Mouse (Mus musculus) heart, postnatal 0 days (tissue): Measurements from ENCODE around the gene Gm20532. TPM values are rescaled to one million over a fixed set of nuclear protein-coding genes. Genes with fewer than 3 reads are reported as not detected.

Source experiments
- ATAC-seq: fragments of 200-750 bp; cut with Nextera tagmentation; 2 replicates; pipeline ENCODE4 v1.8.0; 2017; ENCODE audit warnings: low read depth, moderate number of reproducible peaks, moderate library complexity; ENCODE audit not compliant: insufficient read depth
- DNase-seq: peaks from one replicate; pipeline ENCODE4 v3.0.0-alpha.2; 2016; ENCODE audit warnings: low spot score
- H3K27ac ChIP-seq: fragments of 300-500 bp; sonication (generic); 2 replicates; pipeline ENCODE4 v1.5.1; 2014; ENCODE audit warnings: low read depth, mild to moderate bottlenecking
- H3K27me3 ChIP-seq: fragments of 300-500 bp; sonication (generic); 2 replicates; pipeline ENCODE4 v1.6.1; 2014; ENCODE audit warnings: low read length, mixed read lengths; ENCODE audit not compliant: control insufficient read depth, insufficient read depth
- H3K36me3 ChIP-seq: fragments of 300-500 bp; sonication (generic); replicated peaks from 2 replicates; pipeline ENCODE4 v1.6.1; 2014; ENCODE audit warnings: low read length, mixed read lengths; ENCODE audit not compliant: control insufficient read depth, insufficient read depth
- H3K4me1 ChIP-seq: fragments of 300-500 bp; sonication (generic); 2 replicates; pipeline ENCODE4 v1.6.1; 2014; ENCODE audit warnings: antibody characterized with exemption; ENCODE audit not compliant: control insufficient read depth, insufficient read depth
- H3K4me2 ChIP-seq: fragments of 300-500 bp; sonication (generic); 2 replicates; pipeline ENCODE4 v1.6.1; 2014; ENCODE audit warnings: low read depth, mild to moderate bottlenecking, low read length, moderate library complexity
- H3K4me3 ChIP-seq: fragments of 300-500 bp; sonication (generic); 2 replicates; pipeline ENCODE4 v1.5.1; 2014; ENCODE audit warnings: low read depth, low read length
- H3K9ac ChIP-seq: fragments of 300-500 bp; sonication (generic); replicated peaks from 2 replicates; pipeline ENCODE4 v1.6.1; 2014; ENCODE audit warnings: low read depth, low read length, mixed read lengths
- H3K9me3 ChIP-seq: fragments of 300-500 bp; sonication (generic); replicated peaks from 2 replicates; pipeline ENCODE4 v1.6.1; 2016; ENCODE audit warnings: low read length; ENCODE audit not compliant: control insufficient read depth
- CTCF ChIP-seq: IDR thresholded peaks from 2 replicates; pipeline ENCODE4 v1.5.1; 2016; ENCODE audit warnings: antibody characterized with exemption, control low read depth, low read depth
- EP300 ChIP-seq: IDR thresholded peaks from 2 replicates; pipeline ENCODE4 v1.6.1; 2016; ENCODE audit warnings: antibody characterized with exemption, low read depth
- WGBS: fragments of 180-500 bp; shearing (Covaris S2); extraction: QIAGEN DNeasy Blood & Tissue Kit; methylation state at CpG from one replicate; pipeline ENCODE4 v1.1.7; 2014; 5-methylcytosine and 5-hydroxymethylcytosine counted together
- polyA plus RNA-seq: library from polyadenylated mRNA; unstranded; fragments of >200 nt; fragmentation: Nextera tagmentation; extraction: Ambion mirVana; gene quantifications from 2 replicates; pipeline ENCODE4 v1.2.1, GENCODE M21; 2015
- total RNA-seq: library from RNA; depleted of rRNA; stranded (reverse); fragments of >200 nt; gene quantifications from 2 replicates; pipeline ENCODE4 v1.2.3, GENCODE M21; 2014; ENCODE audit warnings: low replicate concordance

Gene Gm20532
- total and polyA plus RNA-seq, 2 experiments from 2014 or later = not detected

GRCm38 (mm10) chr2:26607056-26607910, 20.8 kb downstream of the Gm20532 start:
- Histone ChIP-seq H3K4me1 (peaks cover 26% of the 10 kb centered on the region), H3K4me2 (no peak overlapping the region), H3K36me3 (no peaks in the 10 kb centered on the region), H3K9ac (0 out of 2 replicates have a peak overlapping the region, but pooled peaks have one; percentile 1), H3K4me3 (no peak overlapping the region), H3K27ac (peak overlapping the region; percentile 63), H3K27me3 (no peaks in the 10 kb centered on the region), H3K9me3 (no peaks in the 10 kb centered on the region)
- ATAC-seq (peak; percentile 48), DNase-seq (peak; percentile 76)
- WGBS = 43% methylated on average over 6 of the region's 6 CpGs
- TF ChIP-seq EP300 = peak; percentile 45; the same call in 1 of the 2 replicates
- peak; percentile 10; the same call in 1 of the 2 replicates for TF ChIP-seq CTCF

GRCm38 (mm10) chr2:26608781-26609180, 22.3 kb downstream of the Gm20532 start:
- Histone ChIP-seq H3K4me3 (no peak overlapping the region), H3K27me3 (no peaks in the 10 kb centered on the region), H3K9ac (no peak overlapping the region), H3K9me3 (no peaks in the 10 kb centered on the region), H3K4me2 (no peak overlapping the region), H3K27ac (no peak overlapping the region), H3K4me1 (peaks cover 26% of the 10 kb centered on the region), H3K36me3 (no peaks in the 10 kb centered on the region)
- DNase-seq = no peak
- no peak for TF ChIP-seq EP300
- TF ChIP-seq CTCF = no peak
- ATAC-seq = no peak

- no peak for DNase-seq
- no peak for TF ChIP-seq EP300
Measured at GRCm38 (mm10) chr2:26609261-26609661, 22.8 kb downstream of the Gm20532 start.

GRCm38 (mm10) chr2:26610526-26610925, 24.1 kb downstream of the Gm20532 start:
- no peak overlapping the region for H3K4me3 ChIP-seq
- no peak overlapping the region for H3K27ac ChIP-seq
- 71% methylated on average over 3 of the region's 3 CpGs for WGBS

More at GRCm38 (mm10) chr2:26609261-26609661, 22.8 kb downstream of the Gm20532 start:
- H3K4me1 ChIP-seq = peaks cover 26% of the 10 kb centered on the region
- H3K9ac ChIP-seq = no peak overlapping the region
- H3K4me2 ChIP-seq = no peak overlapping the region
- peak; percentile 19; the same call in 1 of the 2 replicates for ATAC-seq
- H3K36me3 ChIP-seq = no peaks in the 10 kb centered on the region
- H3K27ac ChIP-seq = no peak overlapping the region; the same call in 1 of the 2 replicates
- no peak overlapping the region for H3K4me3 ChIP-seq
- no peaks in the 10 kb centered on the region for H3K9me3 ChIP-seq
- no peaks in the 10 kb centered on the region for H3K27me3 ChIP-seq

GRCm38 (mm10) chr2:26611054-26611453, 24.6 kb downstream of the Gm20532 start:
- no peak overlapping the region for H3K4me3 ChIP-seq
- H3K9ac ChIP-seq = no peak overlapping the region
- H3K4me1 ChIP-seq = peaks cover 30% of the 10 kb centered on the region
- no peak overlapping the region for H3K27ac ChIP-seq
- ATAC-seq (no peak), DNase-seq (no peak)
- H3K36me3 ChIP-seq = no peaks in the 10 kb centered on the region
- no peaks in the 10 kb centered on the region for H3K9me3 ChIP-seq
- H3K4me2 ChIP-seq = no peak overlapping the region
- TF ChIP-seq CTCF (no peak), EP300 (no peak)
- H3K27me3 ChIP-seq = no peaks in the 10 kb centered on the region

More at GRCm38 (mm10) chr2:26610526-26610925, 24.1 kb downstream of the Gm20532 start:
- Histone ChIP-seq H3K9ac (no peak overlapping the region), H3K36me3 (no peaks in the 10 kb centered on the region), H3K27me3 (no peaks in the 10 kb centered on the region), H3K4me2 (no peak overlapping the region), H3K4me1 (peaks cover 31% of the 10 kb centered on the region), H3K9me3 (no peaks in the 10 kb centered on the region)
- no peak for ATAC-seq
- DNase-seq = no peak
- TF ChIP-seq EP300 (no peak), CTCF (no peak)
